Mouse (Mus musculus) kidney, adult 2 months (tissue): ENCODE results near the gene Smarcc1. TPM values are rescaled to one million over a fixed set of nuclear protein-coding genes. Genes with fewer than 3 reads are reported as not detected.

Experiments
- DNase-seq: peaks from one replicate; pipeline ENCODE4 v3.0.0; 2021
- H3K27ac ChIP-seq: fragments of 200-500 bp; 2 replicates; pipeline ENCODE4 v1.5.1; 2012; ENCODE audit warnings: low read depth, low read length, control low read depth, inconsistent platforms; ENCODE audit not compliant: insufficient read depth
- H3K27me3 ChIP-seq: fragments of 200-500 bp; replicated peaks from 2 replicates; pipeline ENCODE4 v1.6.1; 2012; ENCODE audit warnings: mild to moderate bottlenecking, moderate library complexity, low read length, inconsistent platforms; ENCODE audit not compliant: control insufficient read depth, insufficient read depth
- H3K36me3 ChIP-seq: fragments of 200-500 bp; 2 replicates; pipeline ENCODE4 v1.6.1; 2012; ENCODE audit warnings: mild to moderate bottlenecking, moderate library complexity, low read length, inconsistent platforms; ENCODE audit not compliant: control insufficient read depth, insufficient read depth
- H3K4me1 ChIP-seq: fragments of 200-500 bp; 2 replicates; pipeline ENCODE4 v1.6.1; 2011; ENCODE audit warnings: low read length; ENCODE audit not compliant: control insufficient read depth, insufficient read depth
- H3K4me3 ChIP-seq: fragments of 200-500 bp; 2 replicates; pipeline ENCODE4 v1.5.1; 2011; ENCODE audit warnings: mild to moderate bottlenecking, low read depth, low read length, control low read depth; ENCODE audit not compliant: insufficient read depth
- CTCF ChIP-seq: fragments of 200-500 bp; conservative IDR thresholded peaks from 2 replicates; pipeline ENCODE4 v1.5.1; 2011; ENCODE audit warnings: low read depth, mild to moderate bottlenecking, control low read depth, low read length, moderate library complexity, mixed read lengths; ENCODE audit not compliant: insufficient read depth, insufficient read length
- POLR2A ChIP-seq: fragments of 200-500 bp; IDR thresholded peaks from one replicate; pipeline ENCODE4 v1.6.1; 2011; ENCODE audit warnings: low read depth, low read length, control low read depth
- WGBS: fragments of 180-500 bp; shearing (Covaris S2); methylation state at CpG from one replicate; pipeline ENCODE4 v1.1.7; 2018; 5-methylcytosine and 5-hydroxymethylcytosine counted together
- polyA plus RNA-seq: library from polyadenylated mRNA; depleted of rRNA; stranded (reverse); fragments of >200 nt; gene quantifications from 2 replicates; pipeline ENCODE4 v1.2.3, GENCODE M21; 2012; rRNA removed

The Smarcc1 gene
- polyA plus RNA-seq, 1 experiment, result 12.0 TPM

- 78% methylated on average over 10 of the region's 10 CpGs for WGBS
- H3K27ac ChIP-seq, result no peak overlapping the region
- peak; percentile 25 for DNase-seq
- no peaks in the 10 kb centered on the region for H3K4me1 ChIP-seq
- H3K4me3 ChIP-seq, result no peak overlapping the region
- H3K36me3 ChIP-seq, result no peaks in the 10 kb centered on the region
- no peaks in the 10 kb centered on the region for H3K27me3 ChIP-seq
- TF ChIP-seq CTCF (no peak), POLR2A (no peak)
Observed at GRCm38 (mm10) chr9:110268416-110268815, 150.9 kb downstream of the Smarcc1 start.

- no peak overlapping the region for H3K4me3 ChIP-seq
- TF ChIP-seq CTCF (no peak), POLR2A (no peak)
- 88% methylated on average over 3 of the region's 3 CpGs for WGBS
- no peak overlapping the region for H3K27ac ChIP-seq
- no peaks in the 10 kb centered on the region for H3K36me3 ChIP-seq
- DNase-seq, result no peak
- H3K4me1 ChIP-seq, result no peaks in the 10 kb centered on the region
- H3K27me3 ChIP-seq, result no peaks in the 10 kb centered on the region
Observed at GRCm38 (mm10) chr9:110272330-110272729, 154.8 kb downstream of the Smarcc1 start.

- Histone ChIP-seq H3K36me3 (no peaks in the 10 kb centered on the region), H3K4me3 (no peak overlapping the region), H3K27ac (no peak overlapping the region), H3K27me3 (no peaks in the 10 kb centered on the region), H3K4me1 (no peaks in the 10 kb centered on the region)
- DNase-seq, result no peak
- TF ChIP-seq CTCF (no peak), POLR2A (no peak)
- WGBS, result 75% methylated on average over 4 of the region's 4 CpGs
Observed at GRCm38 (mm10) chr9:110273507-110273906, 156.0 kb downstream of the Smarcc1 start.

- WGBS, result 57% methylated on average over 5 of the region's 5 CpGs
- TF ChIP-seq CTCF (0 out of 2 replicates have a peak, but pooled peaks have one; percentile 0), POLR2A (no peak)
- no peak for DNase-seq
- Histone ChIP-seq H3K27ac (no peak overlapping the region), H3K4me3 (no peak overlapping the region), H3K4me1 (no peaks in the 10 kb centered on the region), H3K27me3 (no peaks in the 10 kb centered on the region), H3K36me3 (no peaks in the 10 kb centered on the region)
Observed at GRCm38 (mm10) chr9:110275882-110276281, 158.4 kb downstream of the Smarcc1 start.

GRCm38 (mm10) chr9:110277431-110277881, 159.9 kb downstream of the Smarcc1 start:
- no peak for TF ChIP-seq CTCF
- no peak for TF ChIP-seq POLR2A
- Histone ChIP-seq H3K27me3 (no peaks in the 10 kb centered on the region), H3K4me3 (no peak overlapping the region), H3K36me3 (no peaks in the 10 kb centered on the region), H3K27ac (no peak overlapping the region), H3K4me1 (no peaks in the 10 kb centered on the region)
- DNase-seq, result no peak
- 68% methylated on average over 8 of the region's 8 CpGs for WGBS

- Histone ChIP-seq H3K27ac (no peak overlapping the region), H3K4me1 (no peaks in the 10 kb centered on the region), H3K36me3 (no peaks in the 10 kb centered on the region), H3K27me3 (no peaks in the 10 kb centered on the region), H3K4me3 (no peak overlapping the region)
- no peak for DNase-seq
- TF ChIP-seq POLR2A, result no peak
- no peak for TF ChIP-seq CTCF
- WGBS, result 94% methylated on average over 10 of the region's 10 CpGs
Observed at GRCm38 (mm10) chr9:110284075-110284697, 166.7 kb downstream of the Smarcc1 start.

GRCm38 (mm10) chr9:110287321-110287924, 169.9 kb downstream of the Smarcc1 start:
- H3K4me1 ChIP-seq, result no peaks in the 10 kb centered on the region
- no peak overlapping the region for H3K4me3 ChIP-seq
- no peak overlapping the region for H3K27ac ChIP-seq
- H3K36me3 ChIP-seq, result no peaks in the 10 kb centered on the region
- no peaks in the 10 kb centered on the region for H3K27me3 ChIP-seq
- TF ChIP-seq POLR2A (no peak), CTCF (no peak)
- WGBS, result 80% methylated on average over 7 of the region's 7 CpGs
- DNase-seq, result no peak

Other genes with a start within 250 kb of the Smarcc1 start
- 3.2 and 4.3 TPM in 2 replicates for gene Cdc25a, start 242.1 kb upstream of the Smarcc1 start, polyA plus RNA-seq
- 99.0 and 107 TPM in 2 replicates for gene Map4, start 186.2 kb upstream of the Smarcc1 start, polyA plus RNA-seq
- gene Dhx30, start 122 bp downstream of the Smarcc1 start, polyA plus RNA-seq, result 84.3 and 87.6 TPM in 2 replicates
- gene Cspg5, start 126.1 kb downstream of the Smarcc1 start, polyA plus RNA-seq, result 1.5 and 1.6 TPM in 2 replicates
- 8.6 and 10.7 TPM in 2 replicates for gene Elp6, start 187.5 kb downstream of the Smarcc1 start, polyA plus RNA-seq
- 44.8 and 45.5 TPM in 2 replicates for gene Scap, start 215.6 kb downstream of the Smarcc1 start, polyA plus RNA-seq